Mouse (Mus musculus): ENCODE data around the gene Sipa1l2. TPM values are rescaled to one million over a fixed set of nuclear protein-coding genes. Genes with fewer than 3 reads are reported as not detected.

Sipa1l2 gene
- polyA plus RNA-seq, 1 experiment from 2014 or later: 20.4 TPM

GRCm38 (mm10) chr8:125606937-125607336 lies 37.3 kb upstream of the Sipa1l2 start:
- POLR2A ChIA-PET: no interaction called here
- DNase-seq (ENCODE audit: low read depth, low spot score): no peak
- H3K27me3 ChIP-seq: no peaks in the 10 kb centered on the region
- no peak for TF ChIP-seq CTCF (IDR thresholded peaks at IDR 0.05)
- CTCF ChIA-PET: interaction anchor here (0.6 kb wide), 1 partner anchor 92 kb away, joined by 3 read pairs; no protein-coding TSS in a partner anchor
- no peak for ATAC-seq
- in situ Hi-C loops (cut with MboI; ENCODE audit: low pct_unique_long_range_greater_than_20kb): no loop called here

GRCm38 (mm10) chr8:125604817-125605512 lies 35.4 kb upstream of the Sipa1l2 start:
- CTCF ChIA-PET: interaction anchor here (1.1 kb wide), 1 partner anchor 35 kb away, joined by 3 read pairs; no protein-coding TSS in a partner anchor
- TF ChIP-seq CTCF (IDR thresholded peaks at IDR 0.05): no peak
- ATAC-seq (no peak), DNase-seq (ENCODE audit: low read depth, low spot score) (no peak)
- POLR2A ChIA-PET: no interaction called here
- H3K27me3 ChIP-seq: no peaks in the 10 kb centered on the region
- in situ Hi-C loops (cut with MboI; ENCODE audit: low pct_unique_long_range_greater_than_20kb): no loop called here

GRCm38 (mm10) chr8:125604213-125604816 lies 34.7 kb upstream of the Sipa1l2 start:
- ChIA-PET CTCF (interaction anchor here (1.1 to 2.2 kb wide), 2 partner anchors 13 to 36 kb away, joined by 3 to 8 read pairs; no protein-coding TSS in a partner anchor), POLR2A (interaction anchor here (0.7 kb wide), 1 partner anchor 129 kb away, joined by 3 read pairs; no protein-coding TSS in a partner anchor)
- ATAC-seq (no peak), DNase-seq (ENCODE audit: low read depth, low spot score) (no peak)
- no peaks in the 10 kb centered on the region for H3K27me3 ChIP-seq
- TF ChIP-seq CTCF (IDR thresholded peaks at IDR 0.05): no peak
- in situ Hi-C loops (cut with MboI; ENCODE audit: low pct_unique_long_range_greater_than_20kb): no loop called here

GRCm38 (mm10) chr8:125603312-125603840 lies 33.8 kb upstream of the Sipa1l2 start:
- no peaks in the 10 kb centered on the region for H3K27me3 ChIP-seq
- POLR2A ChIA-PET: interaction anchor here (0.7 kb wide), 1 partner anchor 130 kb away, joined by 3 read pairs; no protein-coding TSS in a partner anchor
- in situ Hi-C loops (cut with MboI; ENCODE audit: low pct_unique_long_range_greater_than_20kb): no loop called here
- CTCF ChIA-PET: interaction anchor here (1.1 to 2.2 kb wide), 2 partner anchors 14 to 250 kb away, joined by 3 to 8 read pairs; no protein-coding TSS in a partner anchor
- ATAC-seq (no peak), DNase-seq (ENCODE audit: low read depth, low spot score) (no peak)
- TF ChIP-seq CTCF (IDR thresholded peaks at IDR 0.05): no peak

- POLR2A ChIA-PET: no interaction called here
Observed at GRCm38 (mm10) chr8:125600033-125600686, 30.6 kb upstream of the Sipa1l2 start.

GRCm38 (mm10) chr8:125595571-125596508 lies 26.2 kb upstream of the Sipa1l2 start:
- in situ Hi-C loops (cut with MboI; ENCODE audit: low pct_unique_long_range_greater_than_20kb): no loop called here
- CTCF ChIA-PET: interaction anchor here (1.1 to 1.5 kb wide), 2 partner anchors 18 to 24 kb away, joined by 3 to 5 read pairs; no protein-coding TSS in a partner anchor

More at GRCm38 (mm10) chr8:125600033-125600686, 30.6 kb upstream of the Sipa1l2 start:
- no peaks in the 10 kb centered on the region for H3K27me3 ChIP-seq
- in situ Hi-C loops (cut with MboI; ENCODE audit: low pct_unique_long_range_greater_than_20kb): no loop called here
- no peak for ATAC-seq
- no peak for TF ChIP-seq CTCF (IDR thresholded peaks at IDR 0.05)
- CTCF ChIA-PET: no interaction called here
- no peak for DNase-seq (ENCODE audit: low read depth, low spot score)

GRCm38 (mm10) chr8:125590363-125590762 lies 20.8 kb upstream of the Sipa1l2 start:
- POLR2A ChIA-PET: no interaction called here

More at GRCm38 (mm10) chr8:125595571-125596508, 26.2 kb upstream of the Sipa1l2 start:
- POLR2A ChIA-PET: interaction anchor here (1.2 kb wide), 1 partner anchor 24 kb away, joined by 3 read pairs; no protein-coding TSS in a partner anchor
- H3K27me3 ChIP-seq: no peaks in the 10 kb centered on the region
- DNase-seq (ENCODE audit: low read depth, low spot score): peak; percentile 94
- no peak for TF ChIP-seq CTCF (IDR thresholded peaks at IDR 0.05)
- peak; percentile 83 for ATAC-seq

GRCm38 (mm10) chr8:125586587-125586986 lies 17.0 kb upstream of the Sipa1l2 start:
- ChIA-PET CTCF (no interaction called here), POLR2A (no interaction called here)
- no peak for TF ChIP-seq CTCF (IDR thresholded peaks at IDR 0.05)
- in situ Hi-C loops (cut with MboI; ENCODE audit: low pct_unique_long_range_greater_than_20kb): no loop called here
- H3K27me3 ChIP-seq: no peaks in the 10 kb centered on the region
- DNase-seq (ENCODE audit: low read depth, low spot score) (no peak), ATAC-seq (no peak)

More at GRCm38 (mm10) chr8:125590363-125590762, 20.8 kb upstream of the Sipa1l2 start:
- in situ Hi-C loops (cut with MboI; ENCODE audit: low pct_unique_long_range_greater_than_20kb): no loop called here
- TF ChIP-seq CTCF (IDR thresholded peaks at IDR 0.05): no peak
- no peak for DNase-seq (ENCODE audit: low read depth, low spot score)
- no peak for ATAC-seq
- CTCF ChIA-PET: interaction anchor here (0.8 kb wide), 1 partner anchor 263 kb away, joined by 3 read pairs; no protein-coding TSS in a partner anchor
- H3K27me3 ChIP-seq: no peaks in the 10 kb centered on the region

- in situ Hi-C loops (cut with MboI; ENCODE audit: low pct_unique_long_range_greater_than_20kb): loop anchor here (5.0 kb wide), 1 partner anchor 83 kb away; the partner anchor contains the start of gene Map10
- POLR2A ChIA-PET: no interaction called here
Observed at GRCm38 (mm10) chr8:125584276-125584675, 14.7 kb upstream of the Sipa1l2 start.

More at GRCm38 (mm10) chr8:125584276-125584675, 14.7 kb upstream of the Sipa1l2 start:
- ATAC-seq (no peak), DNase-seq (ENCODE audit: low read depth, low spot score) (no peak)
- CTCF ChIA-PET: interaction anchor here (1.2 to 1.3 kb wide), 3 partner anchors 10 to 273 kb away, joined by 3 to 4 read pairs (median 4); no protein-coding TSS in a partner anchor
- H3K27me3 ChIP-seq: no peaks in the 10 kb centered on the region
- no peak for TF ChIP-seq CTCF (IDR thresholded peaks at IDR 0.05)

Measured in Patski (cell line).